Mouse (Mus musculus) intestine, embryonic 14.5 days (tissue): ENCODE measurements around the gene Tmem117. TPM values are rescaled to one million over a fixed set of nuclear protein-coding genes. Genes with fewer than 3 reads are reported as not detected.

Experiments
- ATAC-seq: fragments of 200-750 bp; cut with Nextera tagmentation; replicated peaks from 2 replicates; pipeline ENCODE4 v1.8.0; 2017; ENCODE audit warnings: low read depth, moderate number of reproducible peaks, moderate TSS enrichment, moderate library complexity; ENCODE audit not compliant: low FRiP score, low TSS enrichment
- DNase-seq: peaks from one replicate; pipeline ENCODE4 v3.0.0-alpha.2; 2018; ENCODE audit warnings: low spot score
- H3K27ac ChIP-seq: fragments of 300-500 bp; sonication (generic); 2 replicates; pipeline ENCODE4 v1.5.1; 2014; ENCODE audit warnings: low read depth, mild to moderate bottlenecking, control low read depth
- H3K27me3 ChIP-seq: fragments of 300-500 bp; sonication (generic); replicated peaks from 2 replicates; pipeline ENCODE4 v1.6.1; 2014; ENCODE audit warnings: low read length, control low read depth; ENCODE audit not compliant: control insufficient read depth, insufficient read depth
- H3K36me3 ChIP-seq: fragments of 300-500 bp; sonication (generic); 2 replicates; pipeline ENCODE4 v1.6.1; 2014; ENCODE audit warnings: low read length, control low read depth; ENCODE audit not compliant: control insufficient read depth, insufficient read depth
- H3K4me1 ChIP-seq: fragments of 300-500 bp; sonication (generic); replicated peaks from 2 replicates; pipeline ENCODE4 v1.6.1; 2014; ENCODE audit warnings: low read length, control low read depth, mixed read lengths; ENCODE audit not compliant: control insufficient read depth, insufficient read depth
- H3K4me2 ChIP-seq: fragments of 300-500 bp; sonication (generic); 2 replicates; pipeline ENCODE4 v1.6.1; 2014; ENCODE audit warnings: low read length
- H3K4me3 ChIP-seq: fragments of 300-500 bp; sonication (generic); 2 replicates; pipeline ENCODE4 v1.5.1; 2014; ENCODE audit warnings: low read depth, low read length, control low read depth, mixed read lengths
- H3K9ac ChIP-seq: fragments of 300-500 bp; sonication (generic); 2 replicates; pipeline ENCODE4 v1.6.1; 2014; ENCODE audit warnings: mild to moderate bottlenecking, low read length
- H3K9me3 ChIP-seq: fragments of 300-500 bp; sonication (generic); 2 replicates; pipeline ENCODE4 v1.6.1; 2016; ENCODE audit warnings: low read length, control low read depth; ENCODE audit not compliant: control insufficient read depth
- WGBS: fragments of 180-500 bp; shearing (Covaris S2); extraction: QIAGEN DNeasy Blood & Tissue Kit; methylation state at CpG from one replicate; pipeline ENCODE4 v1.1.7; 2014; 5-methylcytosine and 5-hydroxymethylcytosine counted together
- polyA plus RNA-seq: library from polyadenylated mRNA; unstranded; fragments of >200 nt; fragmentation: Nextera tagmentation; extraction: Ambion mirVana; gene quantifications from 2 replicates; pipeline ENCODE4 v1.2.1, GENCODE M21; 2014

The Tmem117 gene
- polyA plus RNA-seq, 1 experiment from 2014 or later = 3.1 TPM

- Histone ChIP-seq H3K4me1 (0 out of 2 replicates have a peak, but pooled peaks cover 4% of the 10 kb centered on the region), H3K4me3 (no peak overlapping the region), H3K36me3 (no peaks in the 10 kb centered on the region), H3K9ac (no peak overlapping the region), H3K9me3 (no peaks in the 10 kb centered on the region), H3K4me2 (no peak overlapping the region), H3K27ac (no peak overlapping the region), H3K27me3 (peaks cover 19% of the 10 kb centered on the region)
- no peak for ATAC-seq
- no peak for DNase-seq
- WGBS = 52% methylated on average over 4 of the region's 4 CpGs
These were observed 1.5 kb downstream of the Tmem117 start for GRCm38 (mm10) chr15:94630553-94630952.

GRCm38 (mm10) chr15:94634524-94634923 lies 5.5 kb downstream of the Tmem117 start:
- H3K9me3 ChIP-seq = no peaks in the 10 kb centered on the region
- no peaks in the 10 kb centered on the region for H3K36me3 ChIP-seq
- H3K27ac ChIP-seq = no peak overlapping the region
- H3K4me2 ChIP-seq = no peak overlapping the region
- H3K27me3 ChIP-seq = peaks cover 15% of the 10 kb centered on the region
- ATAC-seq = no peak
- no peak for DNase-seq
- no peaks in the 10 kb centered on the region for H3K4me1 ChIP-seq
- 79% methylated on average over 11 of the region's 11 CpGs for WGBS
- no peak overlapping the region for H3K9ac ChIP-seq
- no peak overlapping the region for H3K4me3 ChIP-seq

- Histone ChIP-seq H3K27ac (no peak overlapping the region), H3K4me2 (no peak overlapping the region), H3K27me3 (no peaks in the 10 kb centered on the region), H3K9ac (no peak overlapping the region), H3K4me3 (no peak overlapping the region), H3K36me3 (no peaks in the 10 kb centered on the region), H3K4me1 (no peaks in the 10 kb centered on the region), H3K9me3 (no peaks in the 10 kb centered on the region)
- ATAC-seq (no peak), DNase-seq (no peak)
- 67% methylated on average over 2 of the region's 2 CpGs for WGBS
These were observed 9.2 kb downstream of the Tmem117 start for GRCm38 (mm10) chr15:94638207-94638606.

GRCm38 (mm10) chr15:94639126-94639525 lies 10.1 kb downstream of the Tmem117 start:
- H3K4me2 ChIP-seq = no peak overlapping the region
- no peak overlapping the region for H3K4me3 ChIP-seq
- no peak for DNase-seq
- ATAC-seq = no peak
- no peaks in the 10 kb centered on the region for H3K9me3 ChIP-seq
- H3K9ac ChIP-seq = no peak overlapping the region
- no peak overlapping the region for H3K27ac ChIP-seq
- WGBS = 87% methylated on average over 2 of the region's 2 CpGs
- no peaks in the 10 kb centered on the region for H3K4me1 ChIP-seq
- H3K27me3 ChIP-seq = no peaks in the 10 kb centered on the region
- H3K36me3 ChIP-seq = no peaks in the 10 kb centered on the region

GRCm38 (mm10) chr15:94646012-94646411 lies 17.0 kb downstream of the Tmem117 start:
- Histone ChIP-seq H3K27ac (no peak overlapping the region), H3K9ac (no peak overlapping the region), H3K36me3 (no peaks in the 10 kb centered on the region), H3K9me3 (no peaks in the 10 kb centered on the region), H3K4me2 (no peak overlapping the region), H3K4me3 (no peak overlapping the region), H3K4me1 (no peaks in the 10 kb centered on the region), H3K27me3 (no peaks in the 10 kb centered on the region)
- DNase-seq = no peak
- ATAC-seq = no peak
- WGBS = 34% methylated on average over 6 of the region's 6 CpGs

GRCm38 (mm10) chr15:94648430-94648829 lies 19.4 kb downstream of the Tmem117 start:
- 89% methylated on average over 8 of the region's 8 CpGs for WGBS
- no peaks in the 10 kb centered on the region for H3K36me3 ChIP-seq
- no peak overlapping the region for H3K27ac ChIP-seq
- ATAC-seq (no peak), DNase-seq (no peak)
- no peak overlapping the region for H3K4me2 ChIP-seq
- H3K4me1 ChIP-seq = 0 out of 2 replicates have a peak, but pooled peaks cover 2% of the 10 kb centered on the region
- H3K4me3 ChIP-seq = no peak overlapping the region
- no peaks in the 10 kb centered on the region for H3K27me3 ChIP-seq
- H3K9ac ChIP-seq = no peak overlapping the region
- H3K9me3 ChIP-seq = no peaks in the 10 kb centered on the region

- Histone ChIP-seq H3K4me3 (no peak overlapping the region), H3K9me3 (no peaks in the 10 kb centered on the region), H3K4me1 (0 out of 2 replicates have a peak, but pooled peaks cover 6% of the 10 kb centered on the region), H3K27ac (no peak overlapping the region), H3K9ac (no peak overlapping the region), H3K36me3 (no peaks in the 10 kb centered on the region), H3K27me3 (no peaks in the 10 kb centered on the region), H3K4me2 (no peak overlapping the region)
- WGBS = 59% methylated on average over 17 of the region's 17 CpGs
- ATAC-seq = no peak
- DNase-seq = no peak
These were observed 20.2 kb downstream of the Tmem117 start for GRCm38 (mm10) chr15:94649071-94649765.

- Histone ChIP-seq H3K4me3 (no peak overlapping the region), H3K4me1 (0 out of 2 replicates have a peak, but pooled peaks cover 6% of the 10 kb centered on the region), H3K4me2 (no peak overlapping the region), H3K9ac (no peak overlapping the region), H3K27ac (no peak overlapping the region), H3K9me3 (no peaks in the 10 kb centered on the region), H3K27me3 (no peaks in the 10 kb centered on the region), H3K36me3 (no peaks in the 10 kb centered on the region)
- 55% methylated on average over 13 of the region's 13 CpGs for WGBS
- DNase-seq = no peak
- no peak for ATAC-seq
These were observed 20.7 kb downstream of the Tmem117 start for GRCm38 (mm10) chr15:94649766-94650120.

GRCm38 (mm10) chr15:94651350-94651749 lies 22.3 kb downstream of the Tmem117 start:
- no peaks in the 10 kb centered on the region for H3K9me3 ChIP-seq
- H3K36me3 ChIP-seq = no peaks in the 10 kb centered on the region
- no peak overlapping the region for H3K4me2 ChIP-seq
- no peak overlapping the region for H3K27ac ChIP-seq
- H3K9ac ChIP-seq = no peak overlapping the region
- DNase-seq = no peak
- no peaks in the 10 kb centered on the region for H3K27me3 ChIP-seq
- no peak overlapping the region for H3K4me3 ChIP-seq
- 68% methylated on average over 9 of the region's 9 CpGs for WGBS
- ATAC-seq = no peak
- H3K4me1 ChIP-seq = peaks cover 6% of the 10 kb centered on the region; the same call in 1 of the 2 replicates
